Mouse (Mus musculus): ENCODE results near the gene Tph2. TPM values are rescaled to one million over a fixed set of nuclear protein-coding genes. Genes with fewer than 3 reads are reported as not detected.
"Not testable (repeated sequence)": the region's sequence is repeated elsewhere in the genome, so short reads cannot be mapped to it uniquely, and the experiment has no call there.

Tph2 gene
- polyA plus RNA-seq, 1 experiment from 2014 or later, result not detected

- no peak overlapping the region for H3K4me3 ChIP-seq (ENCODE audit: low read depth, low read length)
- 81% methylated on average over 7 of the region's 7 CpGs for WGBS (ENCODE audit: insufficient replicate concordance)
- H3K27ac ChIP-seq (ENCODE audit: low read depth, low read length), result no peak overlapping the region
- H3K4me2 ChIP-seq, result no peak overlapping the region
- H3K4me1 ChIP-seq (ENCODE audit: control insufficient read depth, insufficient read depth, low read length), result no peaks in the 10 kb centered on the region
- H3K9me3 ChIP-seq (replicated peaks; ENCODE audit: control insufficient read depth, low read length), result no peaks in the 10 kb centered on the region
- no peak overlapping the region for H3K9ac ChIP-seq (ENCODE audit: low read depth, low read length)
- H3K36me3 ChIP-seq (ENCODE audit: control insufficient read depth, insufficient read depth, low read length), result no peaks in the 10 kb centered on the region
- H3K27me3 ChIP-seq (ENCODE audit: control insufficient read depth, insufficient read depth, low read length), result no peaks in the 10 kb centered on the region
- ATAC-seq (replicated peaks; ENCODE audit: insufficient number of reproducible peaks, low FRiP score, low TSS enrichment), result no peak
Observed at GRCm38 (mm10) chr10:115191214-115191613, 6.4 kb upstream of the Tph2 start.

GRCm38 (mm10) chr10:115187390-115187789, 2.6 kb upstream of the Tph2 start:
- H3K9me3 ChIP-seq (replicated peaks; ENCODE audit: control insufficient read depth, low read length), result no peaks in the 10 kb centered on the region
- H3K36me3 ChIP-seq (ENCODE audit: control insufficient read depth, insufficient read depth, low read length), result no peaks in the 10 kb centered on the region
- H3K4me1 ChIP-seq (ENCODE audit: control insufficient read depth, insufficient read depth, low read length), result no peaks in the 10 kb centered on the region
- no peak overlapping the region for H3K27ac ChIP-seq (ENCODE audit: low read depth, low read length)
- no peak overlapping the region for H3K4me3 ChIP-seq (ENCODE audit: low read depth, low read length)
- ATAC-seq (replicated peaks; ENCODE audit: insufficient number of reproducible peaks, low FRiP score, low TSS enrichment), result no peak
- no peak overlapping the region for H3K9ac ChIP-seq (ENCODE audit: low read depth, low read length)
- no peak overlapping the region for H3K4me2 ChIP-seq
- WGBS (ENCODE audit: insufficient replicate concordance), result 85% methylated on average over 1 of the region's 1 CpGs
- no peaks in the 10 kb centered on the region for H3K27me3 ChIP-seq (ENCODE audit: control insufficient read depth, insufficient read depth, low read length)

GRCm38 (mm10) chr10:115181034-115181433, 3.8 kb downstream of the Tph2 start:
- no peaks in the 10 kb centered on the region for H3K4me1 ChIP-seq (ENCODE audit: control insufficient read depth, insufficient read depth, low read length)
- ATAC-seq (replicated peaks; ENCODE audit: insufficient number of reproducible peaks, low FRiP score, low TSS enrichment), result no peak
- WGBS (ENCODE audit: insufficient replicate concordance), result 68% methylated on average over 3 of the region's 3 CpGs
- no peaks in the 10 kb centered on the region for H3K9me3 ChIP-seq (replicated peaks; ENCODE audit: control insufficient read depth, low read length)
- H3K4me2 ChIP-seq, result no peak overlapping the region
- no peak overlapping the region for H3K27ac ChIP-seq (ENCODE audit: low read depth, low read length)
- no peak overlapping the region for H3K4me3 ChIP-seq (ENCODE audit: low read depth, low read length)
- H3K27me3 ChIP-seq (ENCODE audit: control insufficient read depth, insufficient read depth, low read length), result no peaks in the 10 kb centered on the region
- H3K36me3 ChIP-seq (ENCODE audit: control insufficient read depth, insufficient read depth, low read length), result no peaks in the 10 kb centered on the region
- H3K9ac ChIP-seq (ENCODE audit: low read depth, low read length), result no peak overlapping the region

GRCm38 (mm10) chr10:115178019-115178418, 6.8 kb downstream of the Tph2 start:
- H3K4me1 ChIP-seq (ENCODE audit: control insufficient read depth, insufficient read depth, low read length); H3K4me3 ChIP-seq (ENCODE audit: low read depth, low read length); H3K4me2 ChIP-seq; H3K27ac ChIP-seq (ENCODE audit: low read depth, low read length); H3K9ac ChIP-seq (ENCODE audit: low read depth, low read length); H3K27me3 ChIP-seq (ENCODE audit: control insufficient read depth, insufficient read depth, low read length); H3K9me3 ChIP-seq (replicated peaks; ENCODE audit: control insufficient read depth, low read length); ATAC-seq (replicated peaks; ENCODE audit: insufficient number of reproducible peaks, low FRiP score, low TSS enrichment); H3K36me3 ChIP-seq (ENCODE audit: control insufficient read depth, insufficient read depth, low read length): not testable (repeated sequence)
- WGBS (ENCODE audit: insufficient replicate concordance), result 57% methylated on average over 6 of the region's 6 CpGs

- Histone ChIP-seq H3K4me2 (no peak overlapping the region), H3K9ac (ENCODE audit: low read depth, low read length) (no peak overlapping the region), H3K9me3 (replicated peaks; ENCODE audit: control insufficient read depth, low read length) (no peaks in the 10 kb centered on the region), H3K27ac (ENCODE audit: low read depth, low read length) (no peak overlapping the region), H3K36me3 (ENCODE audit: control insufficient read depth, insufficient read depth, low read length) (no peaks in the 10 kb centered on the region), H3K27me3 (ENCODE audit: control insufficient read depth, insufficient read depth, low read length) (no peaks in the 10 kb centered on the region), H3K4me1 (ENCODE audit: control insufficient read depth, insufficient read depth, low read length) (no peaks in the 10 kb centered on the region), H3K4me3 (ENCODE audit: low read depth, low read length) (no peak overlapping the region)
- WGBS (ENCODE audit: insufficient replicate concordance), result 46% methylated on average over 12 of the region's 12 CpGs
- no peak for ATAC-seq (replicated peaks; ENCODE audit: insufficient number of reproducible peaks, low FRiP score, low TSS enrichment)
Observed at GRCm38 (mm10) chr10:115175591-115175991, 9.2 kb downstream of the Tph2 start.

GRCm38 (mm10) chr10:115173336-115173735, 11.5 kb downstream of the Tph2 start:
- ATAC-seq (replicated peaks; ENCODE audit: insufficient number of reproducible peaks, low FRiP score, low TSS enrichment), result no peak
- no peaks in the 10 kb centered on the region for H3K36me3 ChIP-seq (ENCODE audit: control insufficient read depth, insufficient read depth, low read length)
- no peak overlapping the region for H3K27ac ChIP-seq (ENCODE audit: low read depth, low read length)
- H3K4me2 ChIP-seq, result peak overlapping the region; percentile 12; the same call in 1 of the 2 replicates
- H3K4me1 ChIP-seq (ENCODE audit: control insufficient read depth, insufficient read depth, low read length), result no peaks in the 10 kb centered on the region
- no peak overlapping the region for H3K4me3 ChIP-seq (ENCODE audit: low read depth, low read length)
- H3K9ac ChIP-seq (ENCODE audit: low read depth, low read length), result no peak overlapping the region
- H3K9me3 ChIP-seq (replicated peaks; ENCODE audit: control insufficient read depth, low read length), result no peaks in the 10 kb centered on the region
- 55% methylated on average over 10 of the region's 10 CpGs for WGBS (ENCODE audit: insufficient replicate concordance)
- no peaks in the 10 kb centered on the region for H3K27me3 ChIP-seq (ENCODE audit: control insufficient read depth, insufficient read depth, low read length)

GRCm38 (mm10) chr10:115171351-115171818, 13.4 kb downstream of the Tph2 start:
- no peaks in the 10 kb centered on the region for H3K9me3 ChIP-seq (replicated peaks; ENCODE audit: control insufficient read depth, low read length)
- no peaks in the 10 kb centered on the region for H3K27me3 ChIP-seq (ENCODE audit: control insufficient read depth, insufficient read depth, low read length)
- no peak overlapping the region for H3K9ac ChIP-seq (ENCODE audit: low read depth, low read length)
- 37% methylated on average over 8 of the region's 8 CpGs for WGBS (ENCODE audit: insufficient replicate concordance)
- no peaks in the 10 kb centered on the region for H3K36me3 ChIP-seq (ENCODE audit: control insufficient read depth, insufficient read depth, low read length)
- no peak overlapping the region for H3K27ac ChIP-seq (ENCODE audit: low read depth, low read length)
- no peaks in the 10 kb centered on the region for H3K4me1 ChIP-seq (ENCODE audit: control insufficient read depth, insufficient read depth, low read length)
- H3K4me2 ChIP-seq, result no peak overlapping the region
- peak; percentile 46; the same call in 1 of the 2 replicates for ATAC-seq (replicated peaks; ENCODE audit: insufficient number of reproducible peaks, low FRiP score, low TSS enrichment)
- no peak overlapping the region for H3K4me3 ChIP-seq (ENCODE audit: low read depth, low read length)

- no peaks in the 10 kb centered on the region for H3K4me1 ChIP-seq (ENCODE audit: control insufficient read depth, insufficient read depth, low read length)
- no peak overlapping the region for H3K4me2 ChIP-seq
- H3K4me3 ChIP-seq (ENCODE audit: low read depth, low read length), result no peak overlapping the region
- no peaks in the 10 kb centered on the region for H3K27me3 ChIP-seq (ENCODE audit: control insufficient read depth, insufficient read depth, low read length)
- 80% methylated on average over 7 of the region's 7 CpGs for WGBS (ENCODE audit: insufficient replicate concordance)
- H3K27ac ChIP-seq (ENCODE audit: low read depth, low read length), result no peak overlapping the region
- no peak overlapping the region for H3K9ac ChIP-seq (ENCODE audit: low read depth, low read length)
- no peaks in the 10 kb centered on the region for H3K36me3 ChIP-seq (ENCODE audit: control insufficient read depth, insufficient read depth, low read length)
- H3K9me3 ChIP-seq (replicated peaks; ENCODE audit: control insufficient read depth, low read length), result no peaks in the 10 kb centered on the region
- ATAC-seq (replicated peaks; ENCODE audit: insufficient number of reproducible peaks, low FRiP score, low TSS enrichment), result no peak
Observed at GRCm38 (mm10) chr10:115170496-115171350, 14.1 kb downstream of the Tph2 start.

GRCm38 (mm10) chr10:115169410-115169809, 15.4 kb downstream of the Tph2 start:
- H3K9me3 ChIP-seq (replicated peaks; ENCODE audit: control insufficient read depth, low read length), result no peaks in the 10 kb centered on the region
- ATAC-seq (replicated peaks; ENCODE audit: insufficient number of reproducible peaks, low FRiP score, low TSS enrichment), result no peak
- H3K4me1 ChIP-seq (ENCODE audit: control insufficient read depth, insufficient read depth, low read length), result no peaks in the 10 kb centered on the region
- H3K36me3 ChIP-seq (ENCODE audit: control insufficient read depth, insufficient read depth, low read length), result no peaks in the 10 kb centered on the region
- no peaks in the 10 kb centered on the region for H3K27me3 ChIP-seq (ENCODE audit: control insufficient read depth, insufficient read depth, low read length)
- no peak overlapping the region for H3K4me3 ChIP-seq (ENCODE audit: low read depth, low read length)
- no peak overlapping the region for H3K9ac ChIP-seq (ENCODE audit: low read depth, low read length)
- no peak overlapping the region for H3K4me2 ChIP-seq
- no peak overlapping the region for H3K27ac ChIP-seq (ENCODE audit: low read depth, low read length)
- 34% methylated on average over 9 of the region's 9 CpGs for WGBS (ENCODE audit: insufficient replicate concordance)
